Mouse (Mus musculus) bone marrow, adult 2 months (tissue): ENCODE results near the gene Nrap. TPM values are rescaled to one million over a fixed set of nuclear protein-coding genes. Genes with fewer than 3 reads are reported as not detected.

ENCODE experiments used
- H3K27ac ChIP-seq: fragments of 200-500 bp; 2 replicates; pipeline ENCODE4 v1.5.1; 2012; ENCODE audit warnings: low read depth, mild to moderate bottlenecking, control low read depth, inconsistent platforms, low read length; ENCODE audit not compliant: control insufficient read depth, poor library complexity, insufficient read depth
- H3K4me1 ChIP-seq: fragments of 200-500 bp; 2 replicates; pipeline ENCODE4 v1.6.1; 2011; ENCODE audit warnings: low read length; ENCODE audit not compliant: control insufficient read depth, insufficient read depth
- H3K4me3 ChIP-seq: fragments of 200-500 bp; replicated peaks from 2 replicates; pipeline ENCODE3; 2011; ENCODE audit warnings: mild to moderate bottlenecking, low read depth, low read length, control low read depth; ENCODE audit not compliant: control insufficient read depth
- CTCF ChIP-seq: fragments of 200-500 bp; IDR thresholded peaks from 2 replicates; pipeline ENCODE4 v1.5.1; 2011; ENCODE audit warnings: low read length, control low read depth; ENCODE audit not compliant: control insufficient read depth, insufficient read depth
- POLR2A ChIP-seq: fragments of 200-500 bp; IDR thresholded peaks from 2 replicates; pipeline ENCODE4 v1.6.1; 2011; ENCODE audit warnings: low read depth, mild to moderate bottlenecking, control low read depth, low read length, borderline replicate concordance; ENCODE audit not compliant: control insufficient read depth
- WGBS: fragments of 180-500 bp; shearing (Covaris S2); methylation state at CpG from one replicate; pipeline ENCODE4 v1.1.7; 2018; 5-methylcytosine and 5-hydroxymethylcytosine counted together
- polyA plus RNA-seq: library from polyadenylated mRNA; stranded (reverse); fragments of >200 nt; gene quantifications from 2 replicates; pipeline ENCODE4 v1.2.4, GENCODE M21; 2011; ENCODE audit warnings: low replicate concordance; ENCODE audit not compliant: missing spikeins, insufficient read depth, insufficient read length

Nrap gene
- polyA plus RNA-seq, 1 experiment, result 0.52 TPM

- H3K27ac ChIP-seq, result peak overlapping the region; percentile 72
- peaks cover 16% of the 10 kb centered on the region for H3K4me1 ChIP-seq
- WGBS, result 15% methylated on average over 6 of the region's 6 CpGs
- peak; percentile 17; the same call in 1 of the 2 replicates for TF ChIP-seq POLR2A
- no peak for TF ChIP-seq CTCF
- H3K4me3 ChIP-seq, result no peak overlapping the region
Measured at GRCm38 (mm10) chr19:56391307-56392046, 1.6 kb upstream of the Nrap start.

DNA sequence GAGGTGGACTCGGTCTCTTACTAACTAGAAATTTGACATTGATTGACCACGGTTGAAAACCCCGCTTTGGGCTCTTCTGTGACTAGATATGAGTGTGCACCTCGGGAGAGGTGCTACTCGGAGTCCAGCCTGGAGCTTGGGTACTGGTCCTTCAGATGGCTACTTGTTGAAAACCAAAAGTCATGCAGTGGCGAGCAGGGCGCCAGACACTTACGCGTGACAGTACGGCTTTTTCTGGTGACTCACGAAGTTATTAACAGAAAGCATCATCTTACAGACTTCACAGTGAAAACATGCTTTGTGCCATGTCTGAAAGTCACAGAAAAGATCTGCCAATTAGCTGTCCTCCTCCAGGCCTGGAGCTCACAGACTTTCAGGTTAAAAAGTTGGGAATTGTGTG is 661 bp downstream of the Nrap start:
- no peak overlapping the region for H3K4me3 ChIP-seq
- 80% methylated on average over 11 of the region's 11 CpGs for WGBS

GRCm38 (mm10) chr19:56387726-56388302 is 2.0 kb downstream of the Nrap start:
- 56% methylated on average over 4 of the region's 4 CpGs for WGBS
- no peak for TF ChIP-seq POLR2A
- TF ChIP-seq CTCF, result no peak
- H3K4me1 ChIP-seq, result peaks cover 7% of the 10 kb centered on the region
- H3K4me3 ChIP-seq, result no peak overlapping the region
- no peak overlapping the region for H3K27ac ChIP-seq

More for the DNA sequence above, 661 bp downstream of the Nrap start:
- Histone ChIP-seq H3K27ac (no peak overlapping the region), H3K4me1 (peaks cover 9% of the 10 kb centered on the region)
- TF ChIP-seq POLR2A (no peak), CTCF (no peak)

DNA sequence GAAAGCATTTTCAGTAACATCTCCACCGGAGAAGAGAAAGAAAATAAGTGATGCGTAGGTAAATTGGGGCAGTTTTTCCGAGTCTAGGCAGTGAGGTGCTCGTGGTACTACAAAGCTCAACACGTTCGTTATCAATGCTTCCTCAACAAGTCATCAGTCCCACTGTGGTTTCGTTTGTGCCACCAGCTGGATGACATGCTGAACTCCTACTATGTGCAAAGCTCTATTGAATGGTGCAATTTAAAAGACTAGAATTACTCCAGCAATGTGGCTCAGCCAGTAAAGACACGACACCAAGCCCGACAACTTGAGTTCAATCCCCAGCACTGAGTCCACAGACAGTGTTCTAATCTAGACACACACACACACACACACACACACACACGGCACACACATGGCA is 3.7 kb downstream of the Nrap start:
- 83% methylated on average over 10 of the region's 10 CpGs for WGBS
- no peak overlapping the region for H3K27ac ChIP-seq
- no peak for TF ChIP-seq CTCF
- TF ChIP-seq POLR2A, result no peak
- no peak overlapping the region for H3K4me3 ChIP-seq
- H3K4me1 ChIP-seq, result peaks cover 2% of the 10 kb centered on the region; the same call in 1 of the 2 replicates

- no peak for TF ChIP-seq CTCF
- no peak for TF ChIP-seq POLR2A
- Histone ChIP-seq H3K4me3 (no peak overlapping the region), H3K27ac (no peak overlapping the region), H3K4me1 (peaks cover 2% of the 10 kb centered on the region; the same call in 1 of the 2 replicates)
- WGBS, result 88% methylated on average over 5 of the region's 5 CpGs
Measured at GRCm38 (mm10) chr19:56385546-56385945, 4.3 kb downstream of the Nrap start.

- no peak overlapping the region for H3K27ac ChIP-seq
- no peaks in the 10 kb centered on the region; the same call in 1 of the 2 replicates for H3K4me1 ChIP-seq
- 66% methylated on average over 10 of the region's 10 CpGs for WGBS
- no peak for TF ChIP-seq POLR2A
- no peak for TF ChIP-seq CTCF
- no peak overlapping the region for H3K4me3 ChIP-seq
Measured at GRCm38 (mm10) chr19:56381407-56381806, 8.4 kb downstream of the Nrap start.

DNA sequence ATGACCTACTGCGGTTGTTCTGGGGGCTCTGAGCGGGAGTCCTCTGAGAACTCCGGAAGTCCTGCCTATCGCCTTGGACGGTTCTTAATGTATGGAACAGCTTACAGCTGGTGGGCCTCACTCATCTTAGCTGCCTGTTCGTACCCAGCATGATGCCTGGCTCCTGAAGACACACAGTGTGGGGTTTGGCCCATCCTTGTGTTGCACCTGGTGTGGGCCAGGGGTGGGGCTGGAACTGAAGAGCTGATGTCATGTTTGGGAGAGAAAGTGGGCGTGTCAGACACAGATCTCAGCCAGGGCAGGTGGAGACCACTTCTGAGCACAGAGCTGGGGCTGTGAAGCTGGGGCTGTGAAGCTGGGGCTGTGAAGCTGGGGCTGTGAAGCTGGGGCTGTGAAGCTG is 9.5 kb downstream of the Nrap start:
- TF ChIP-seq POLR2A (no peak), CTCF (no peak)
- 86% methylated on average over 7 of the region's 7 CpGs for WGBS
- Histone ChIP-seq H3K27ac (no peak overlapping the region), H3K4me1 (no peaks in the 10 kb centered on the region; the same call in 1 of the 2 replicates), H3K4me3 (no peak overlapping the region)

DNA sequence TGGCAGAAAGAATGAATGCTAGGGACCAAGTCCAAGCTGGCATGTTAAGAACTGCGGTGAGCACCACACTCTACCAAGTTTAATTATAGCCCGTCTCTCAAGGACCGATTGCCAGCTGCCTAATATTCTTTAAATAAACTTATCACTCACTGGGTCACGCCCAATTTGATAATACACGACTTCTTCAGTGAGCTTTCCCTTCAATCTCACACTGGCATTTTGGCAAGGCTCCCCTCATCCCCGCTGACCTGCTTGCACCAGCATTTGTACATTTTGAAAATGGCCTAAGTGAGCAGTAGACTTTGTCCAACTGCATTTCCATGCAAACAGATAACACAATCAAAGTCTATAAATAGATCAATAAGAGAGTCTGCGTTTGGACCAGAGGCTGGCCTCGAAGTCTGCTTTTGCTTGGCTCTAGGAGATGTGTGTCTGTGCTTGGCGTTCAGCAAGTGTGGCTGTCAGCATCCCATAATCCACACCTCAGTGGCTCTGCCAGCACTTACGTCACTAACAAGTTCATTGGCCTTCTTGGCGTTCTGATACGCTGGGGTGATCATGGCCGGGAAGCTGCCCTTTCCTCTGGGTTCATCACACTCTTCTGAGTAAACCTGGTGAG is 11.2 kb downstream of the Nrap start:
- no peak overlapping the region for H3K27ac ChIP-seq
- TF ChIP-seq POLR2A, result no peak
- 78% methylated on average over 13 of the region's 13 CpGs for WGBS
- H3K4me1 ChIP-seq, result no peaks in the 10 kb centered on the region; the same call in 1 of the 2 replicates
- no peak overlapping the region for H3K4me3 ChIP-seq
